Mouse (Mus musculus): ENCODE measurements around the gene Dbr1. TPM values are rescaled to one million over a fixed set of nuclear protein-coding genes. Genes with fewer than 3 reads are reported as not detected.
"Not testable (repeated sequence)": the region's sequence is repeated elsewhere in the genome, so short reads cannot be mapped to it uniquely, and the experiment has no call there.

Gene Dbr1
- 10 to 100 TPM; 20.6 to 35.6 (median 24.4) TPM for polyA plus RNA-seq (2017; shearing (Covaris generic))

DNA sequence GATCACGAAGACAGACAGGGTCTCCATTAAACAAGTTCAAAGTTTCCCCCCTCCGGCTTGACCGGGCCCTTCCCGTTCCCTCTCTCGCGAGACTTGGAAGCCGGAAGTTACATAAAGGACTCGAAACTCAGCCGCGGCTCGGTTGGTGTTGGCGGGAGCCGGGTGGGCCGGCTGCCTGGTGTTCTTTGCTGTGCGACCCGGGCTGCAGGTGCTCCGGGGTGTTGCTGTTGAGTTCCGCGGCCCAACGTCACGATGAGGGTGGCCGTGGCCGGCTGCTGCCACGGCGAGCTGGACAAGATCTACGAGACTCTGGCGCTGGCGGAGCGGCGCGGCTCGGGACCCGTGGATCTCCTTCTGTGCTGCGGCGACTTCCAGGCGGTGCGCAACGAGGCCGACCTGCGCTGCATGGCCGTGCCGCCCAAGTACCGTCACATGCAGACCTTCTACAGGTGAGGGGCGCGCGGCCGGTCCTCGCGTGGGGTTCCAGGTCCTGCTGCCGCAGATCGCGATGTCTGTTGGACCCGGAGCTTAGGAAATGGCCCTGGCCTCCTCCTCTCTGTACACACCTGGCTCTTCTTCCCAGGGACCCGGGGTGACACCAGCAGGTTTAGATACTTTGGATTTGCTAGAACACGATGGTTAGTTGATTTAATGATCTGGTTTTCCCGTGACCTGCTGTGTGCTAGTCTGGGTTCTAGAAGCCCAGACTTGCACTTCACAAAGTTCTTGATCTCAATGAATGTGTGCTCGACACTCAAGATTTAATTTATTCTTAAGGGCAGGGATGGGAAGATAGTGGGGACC, at the start of gene Dbr1:
Gene Dbr1 (plus strand): TSS at position 123 of the 804 bp plus-strand sequence.
- ATAC-seq = peak; percentile 96

DNA sequence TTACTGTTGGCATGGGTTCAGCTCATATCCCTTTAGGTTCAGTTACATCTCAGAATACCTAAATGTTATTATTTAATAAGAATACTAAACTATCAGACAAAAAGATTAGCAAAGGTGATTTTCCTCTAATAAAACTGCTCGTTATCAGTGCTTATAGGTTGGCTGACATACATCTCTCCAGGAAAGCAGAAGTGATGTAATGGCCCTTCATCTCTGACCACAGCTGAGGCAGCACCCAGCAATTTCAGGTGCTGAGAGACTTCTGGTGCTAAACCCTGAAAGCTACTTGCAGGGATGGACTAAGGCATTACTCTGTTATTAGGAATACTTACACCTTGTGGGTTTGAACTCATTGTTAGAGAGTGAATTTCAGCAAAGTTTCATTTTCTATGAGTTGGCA, 43.7 kb upstream of the Dbr1 start:
- no peak for ATAC-seq

DNA sequence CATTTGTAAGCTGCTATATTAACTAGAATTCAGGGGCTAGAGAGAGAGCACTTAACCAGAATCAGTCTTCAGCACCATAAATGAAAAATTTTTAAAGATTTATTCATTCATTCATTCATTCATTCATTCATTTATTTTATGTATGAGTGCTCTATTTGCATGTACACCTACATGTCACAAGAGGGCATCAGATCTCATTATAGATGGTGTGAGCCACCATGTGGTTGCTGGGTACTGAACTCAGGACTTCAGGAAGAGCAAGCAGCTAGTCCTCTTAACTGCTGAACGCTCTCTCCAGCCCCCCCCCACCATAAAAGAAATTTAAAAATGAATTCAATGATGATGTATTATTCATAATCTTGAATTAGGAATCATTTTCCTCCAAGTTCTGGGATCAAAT, 29.3 kb upstream of the Dbr1 start:
- no peak for ATAC-seq

DNA sequence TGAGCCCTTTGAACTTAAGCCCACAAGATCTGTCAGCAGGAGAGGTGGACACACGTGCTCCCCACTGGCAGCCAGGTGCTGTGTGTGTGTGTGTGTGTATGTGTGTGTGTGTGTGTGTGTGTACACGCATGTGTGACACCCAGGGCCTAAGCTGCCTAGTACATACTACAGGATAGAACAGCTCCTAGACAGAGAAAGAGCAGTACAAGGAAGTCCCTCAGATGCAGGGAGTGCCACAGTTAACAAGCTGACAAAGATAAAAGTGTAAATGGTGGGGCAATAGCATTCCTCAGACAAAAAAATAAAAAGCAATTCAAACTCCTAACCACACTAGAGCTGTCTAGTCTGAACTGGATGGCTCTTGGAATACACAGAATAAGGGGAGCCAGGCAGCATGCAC, 23.5 kb upstream of the Dbr1 start:
- no peak for ATAC-seq

DNA sequence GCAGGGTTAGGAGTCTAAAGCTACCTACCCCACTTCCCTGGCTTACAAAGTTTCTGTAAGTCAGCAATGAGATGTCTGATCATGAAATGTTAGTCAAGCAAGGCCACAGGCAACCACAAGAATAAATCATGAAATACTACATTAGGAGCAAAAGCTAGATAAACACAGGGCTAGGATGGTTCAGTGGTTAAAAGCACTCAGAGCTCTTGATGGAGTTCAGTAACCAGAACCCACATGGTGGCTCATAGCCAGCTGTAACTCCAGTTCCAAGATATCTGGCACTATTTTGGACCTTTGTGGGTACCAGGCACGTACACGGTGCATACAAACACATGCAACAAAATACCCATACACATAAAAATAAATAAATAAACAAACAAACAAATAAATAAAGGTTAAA, 22.6 kb upstream of the Dbr1 start:
- no peak for ATAC-seq

DNA sequence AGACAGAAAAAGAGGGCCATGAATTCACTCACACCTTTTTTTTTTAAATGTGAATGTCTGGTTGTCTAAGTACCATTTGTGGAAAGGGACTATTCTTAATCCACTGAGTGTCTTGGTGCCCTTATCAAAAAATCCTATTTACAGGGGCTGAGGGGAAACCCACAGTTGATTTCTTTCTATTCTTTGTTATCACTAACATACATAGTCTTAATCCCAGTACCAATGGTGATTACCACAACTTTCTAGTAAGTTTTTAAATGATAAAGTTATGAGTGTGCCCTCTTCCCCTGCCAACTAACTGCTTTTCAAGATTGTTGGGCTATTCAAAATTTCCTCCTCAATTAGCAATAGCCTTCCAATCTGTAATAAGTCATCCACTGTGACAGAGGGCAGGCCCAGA, 21.5 kb upstream of the Dbr1 start:
- no peak for ATAC-seq

DNA sequence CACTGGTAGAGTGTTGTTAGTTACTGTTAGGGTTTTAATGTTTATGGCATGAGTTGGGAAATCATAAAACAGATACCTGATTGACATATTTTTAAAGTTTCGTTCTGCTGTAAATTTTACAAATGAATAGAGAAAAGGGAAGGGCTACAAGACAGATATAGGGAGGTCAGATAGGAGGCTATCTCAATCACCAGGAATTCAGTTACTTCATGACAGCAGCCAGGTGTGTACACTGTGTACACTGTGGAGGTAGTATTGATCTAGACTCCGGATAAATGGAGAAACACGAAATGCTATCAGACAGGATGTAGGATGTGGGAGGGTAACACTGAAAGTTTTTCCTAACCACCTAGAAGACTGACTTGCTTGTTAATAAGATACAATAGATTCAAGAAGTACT, 20.3 kb upstream of the Dbr1 start:
- ATAC-seq = no peak

DNA sequence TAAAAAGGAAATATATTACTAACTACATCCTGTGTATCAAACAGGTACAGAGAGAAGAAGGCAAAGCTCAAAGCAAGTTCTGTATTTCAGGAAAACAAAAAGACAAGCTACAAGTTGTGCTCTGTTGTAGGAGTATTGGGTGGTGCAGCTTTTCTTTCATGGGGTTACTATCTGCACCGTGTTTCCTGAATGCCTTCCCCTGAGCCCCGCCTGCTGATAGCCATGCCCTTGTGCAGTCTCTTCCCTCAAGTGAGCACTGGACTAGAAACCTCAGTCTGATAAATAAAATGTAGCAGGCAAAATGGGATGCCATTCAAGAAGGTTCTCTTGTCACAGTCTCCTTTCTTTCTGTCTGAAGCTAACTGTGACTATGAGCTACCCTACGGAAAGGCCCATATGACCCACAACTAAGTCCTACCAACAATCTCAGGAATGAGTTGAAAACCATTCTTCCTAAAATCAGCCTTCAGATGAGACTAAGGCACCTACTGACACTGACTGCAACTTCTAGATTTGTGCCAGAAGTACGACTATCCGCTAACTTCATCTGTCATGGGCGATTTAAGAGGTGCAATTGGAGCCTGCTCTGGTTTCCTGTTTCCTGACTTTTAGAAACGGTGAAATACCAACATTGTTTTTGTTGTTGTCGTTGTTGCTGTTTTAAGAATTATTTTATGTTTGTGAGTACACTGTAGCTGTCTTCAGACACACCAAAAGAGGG, 17.9 kb upstream of the Dbr1 start:
- no peak for ATAC-seq

DNA sequence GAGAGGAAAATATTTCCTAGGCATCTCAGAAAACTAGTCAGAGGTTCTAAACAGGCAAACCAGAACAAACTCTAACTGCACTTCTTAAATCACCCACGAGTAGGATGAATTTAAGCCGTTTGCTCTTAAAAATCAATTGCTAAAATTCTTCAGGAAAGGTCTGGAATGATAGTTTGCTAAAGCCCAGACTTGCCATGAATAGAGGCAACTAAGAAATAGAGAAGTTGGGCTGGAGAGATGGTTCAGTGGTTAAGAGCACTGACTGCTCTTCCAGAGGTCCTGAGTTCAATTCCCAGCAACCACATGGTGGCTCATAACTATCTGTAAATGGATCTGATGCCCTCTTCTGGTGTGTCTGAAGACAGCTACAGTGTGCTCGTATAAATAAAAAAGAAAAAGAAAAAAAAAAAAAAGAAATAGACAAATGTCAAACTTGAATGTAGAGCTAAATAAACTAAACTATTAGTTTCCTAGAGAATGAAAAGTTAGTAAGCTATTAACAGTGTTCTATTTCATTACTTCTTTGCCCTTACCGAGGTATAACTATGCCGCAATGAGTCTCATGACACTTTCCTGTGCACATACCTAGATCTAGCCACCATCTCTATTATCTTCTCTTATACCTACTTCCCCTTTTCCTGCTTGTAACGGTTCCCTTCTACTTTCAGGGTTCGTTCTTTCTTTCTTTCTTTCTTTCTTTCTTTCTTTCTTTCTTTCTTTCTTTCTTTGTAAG, 16.6 kb upstream of the Dbr1 start:
- no peak for ATAC-seq

DNA sequence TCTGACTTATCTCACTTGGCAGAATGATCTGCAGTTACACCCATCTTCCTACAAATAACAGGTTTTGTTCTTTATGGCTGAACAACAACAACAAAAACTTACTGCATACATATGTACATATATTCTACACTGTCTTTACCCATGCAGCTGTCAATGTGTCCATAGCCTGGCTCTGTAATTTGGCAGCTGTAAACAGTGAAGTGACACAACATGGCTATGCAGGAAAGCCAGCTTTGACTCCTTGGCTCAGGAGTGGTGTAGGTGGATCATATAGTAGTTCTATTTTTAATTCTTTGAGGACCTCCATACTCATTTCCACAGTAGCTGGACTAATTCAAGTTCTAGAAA, 16.1 kb upstream of the Dbr1 start:
- ATAC-seq = no peak

DNA sequence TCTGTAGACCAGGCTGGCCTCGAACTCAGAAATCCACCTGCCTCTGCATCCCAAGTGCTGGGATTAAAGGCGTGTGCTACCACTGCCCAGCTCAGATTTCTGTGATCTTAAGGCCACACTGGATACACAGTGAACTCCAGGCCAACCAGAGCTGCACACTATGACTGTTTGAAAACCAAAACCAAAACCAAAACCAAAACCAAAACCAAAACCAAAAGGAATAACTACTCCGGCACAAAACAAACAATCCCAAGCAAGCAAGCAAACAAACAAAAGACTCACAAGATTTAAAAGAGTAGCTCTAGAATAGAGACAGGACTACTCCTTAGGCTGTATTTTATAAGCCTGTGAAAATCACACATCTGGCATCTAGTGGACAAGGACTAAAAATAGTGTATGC, 15.2 kb upstream of the Dbr1 start:
- ATAC-seq = peak; percentile 86

DNA sequence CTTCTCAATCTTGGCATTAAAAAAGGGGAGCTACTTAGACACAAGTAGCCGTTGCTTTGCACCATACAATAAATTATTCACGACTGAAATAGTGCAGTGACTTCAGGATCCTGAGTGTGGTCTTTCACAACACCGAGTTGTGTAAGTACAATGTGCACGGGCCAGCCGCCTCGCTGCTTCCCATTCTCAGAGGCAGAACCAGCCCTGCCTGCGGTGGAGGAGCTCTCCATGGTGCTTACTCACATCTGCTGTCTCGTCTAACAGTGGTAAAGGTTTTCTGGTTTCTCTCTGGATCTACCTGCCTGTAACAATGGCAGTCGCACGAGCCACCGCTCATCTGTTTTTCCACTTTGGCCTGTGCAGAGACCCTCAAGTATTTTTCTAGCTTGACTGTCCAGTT, 11.9 kb upstream of the Dbr1 start:
- ATAC-seq = no peak

DNA sequence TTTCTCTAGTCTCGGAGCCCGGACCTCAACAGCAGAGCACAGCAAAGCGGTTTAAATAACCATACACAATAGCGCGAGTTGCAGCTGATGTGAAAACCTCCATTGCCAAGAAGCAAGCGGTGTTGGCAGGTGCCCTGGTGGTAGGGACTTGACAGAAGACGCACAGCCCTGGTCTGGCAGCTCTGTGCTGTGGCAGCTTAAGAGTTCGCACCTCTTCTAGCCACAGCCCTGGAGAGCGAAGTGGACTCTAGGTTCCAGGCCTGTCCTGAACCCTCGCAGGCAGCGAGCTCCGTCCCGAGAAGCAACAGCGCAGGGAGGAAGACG, 7.6 kb upstream of the Dbr1 start:
- no peak for ATAC-seq

DNA sequence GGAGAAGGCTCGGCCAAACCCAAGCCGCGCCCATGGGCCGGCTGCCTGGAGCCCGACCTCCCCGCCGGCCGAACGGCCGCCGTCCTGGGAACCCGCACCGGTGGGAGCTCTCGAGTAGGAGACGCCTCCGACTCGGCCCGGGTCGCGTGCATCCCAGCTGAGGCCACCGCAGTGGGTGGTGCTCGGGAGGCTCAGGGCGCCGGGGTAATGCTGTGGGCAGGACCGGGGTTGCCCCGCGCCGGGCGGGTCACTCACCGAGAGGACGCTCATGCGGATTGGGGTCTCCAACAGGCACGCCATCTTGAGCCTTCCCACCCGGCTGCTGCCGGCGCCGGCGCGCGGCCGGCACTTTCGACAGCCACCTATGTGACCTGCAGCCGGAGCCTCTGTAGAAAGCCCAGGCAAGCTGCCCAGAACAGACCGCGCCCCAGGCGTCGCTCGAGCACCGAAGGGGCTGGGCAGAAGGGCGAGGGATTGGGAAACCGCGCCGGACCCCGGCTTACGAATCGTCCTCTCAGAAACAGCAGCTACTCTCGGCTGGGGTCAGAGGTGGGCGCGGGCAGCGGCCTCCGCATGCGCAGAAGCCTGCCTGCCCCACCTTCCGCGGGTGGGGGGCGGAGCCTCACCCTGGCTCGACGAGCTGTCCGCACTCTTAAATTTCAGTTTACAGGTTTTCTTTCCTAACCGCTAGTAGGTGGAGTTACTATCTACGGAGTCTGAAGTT, 7.1 kb upstream of the Dbr1 start, which contains the start of gene Armc8:
Gene Armc8 (minus strand): TSS at position 553 of the 724 bp plus-strand sequence.
- ATAC-seq = peak; percentile 91

DNA sequence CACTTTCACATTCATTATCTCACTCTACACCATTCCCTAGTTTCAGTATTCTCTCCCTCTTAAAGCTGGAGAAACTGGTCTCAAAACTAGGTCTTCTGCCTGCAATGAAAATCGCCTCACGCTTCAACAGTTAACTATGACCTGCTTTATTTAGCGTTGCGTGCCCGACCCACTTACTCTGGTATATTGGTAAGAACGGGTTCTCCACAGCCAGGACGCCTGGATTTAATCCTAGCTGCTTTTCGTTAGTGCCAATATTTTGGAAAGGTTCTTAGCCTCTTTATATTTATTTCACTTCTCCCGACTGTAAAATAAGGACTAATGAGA, 6.6 kb upstream of the Dbr1 start:
- ATAC-seq = no peak

DNA sequence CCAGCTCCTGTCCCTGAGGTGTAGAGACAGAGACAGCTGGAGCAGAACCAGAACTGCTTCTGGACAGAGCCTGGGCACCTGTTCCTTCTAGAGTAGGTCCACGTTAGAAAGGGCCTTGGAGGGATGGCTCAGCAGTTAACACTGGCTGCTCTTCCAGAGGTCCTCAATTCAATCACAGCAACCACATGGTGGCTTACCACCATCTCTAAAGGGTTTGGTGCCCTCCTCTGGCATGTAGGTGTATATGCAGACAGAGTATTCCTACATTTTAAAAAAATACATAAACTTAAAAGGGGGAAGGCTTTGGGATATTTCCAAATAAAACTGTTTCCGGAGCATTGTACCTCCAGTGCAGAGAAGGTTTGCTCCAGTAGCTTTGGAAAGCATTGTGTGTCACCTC, 5.1 kb downstream of the Dbr1 start:
- ATAC-seq = peak; percentile 58

DNA sequence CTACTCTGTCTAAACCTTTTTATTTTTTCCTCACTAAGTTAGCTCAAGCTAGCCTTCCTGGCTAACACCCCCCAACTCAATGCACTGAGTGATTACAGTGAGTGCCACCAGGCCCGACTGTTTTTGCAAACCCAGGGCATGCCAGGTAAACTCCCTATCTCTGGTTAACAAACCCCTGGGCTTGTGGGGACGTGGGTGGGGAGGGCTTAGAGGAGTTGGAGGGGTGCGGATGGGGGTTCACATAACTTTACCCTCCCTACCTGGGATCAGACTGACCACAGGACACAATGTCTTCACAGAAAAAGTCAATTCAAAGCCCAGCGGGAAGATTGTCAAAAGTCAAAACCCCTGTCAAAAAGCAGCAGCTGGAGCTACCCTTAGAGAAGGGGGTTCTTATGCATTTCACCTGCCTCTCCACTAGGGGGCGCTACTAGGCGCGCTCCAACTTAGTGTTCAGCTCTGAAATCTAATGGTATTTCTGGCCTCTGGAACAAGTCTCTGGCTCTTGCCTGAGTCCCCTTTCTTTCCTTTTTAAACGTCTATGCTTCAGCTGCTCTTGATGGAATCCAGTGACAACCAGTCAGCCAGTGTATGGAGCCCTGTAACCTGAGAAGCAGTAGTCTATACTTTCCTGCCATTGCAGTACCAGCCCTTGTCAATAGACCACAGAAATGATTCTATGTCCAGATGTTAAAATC, 12.1 kb downstream of the Dbr1 start:
- ATAC-seq = peak; percentile 48

DNA sequence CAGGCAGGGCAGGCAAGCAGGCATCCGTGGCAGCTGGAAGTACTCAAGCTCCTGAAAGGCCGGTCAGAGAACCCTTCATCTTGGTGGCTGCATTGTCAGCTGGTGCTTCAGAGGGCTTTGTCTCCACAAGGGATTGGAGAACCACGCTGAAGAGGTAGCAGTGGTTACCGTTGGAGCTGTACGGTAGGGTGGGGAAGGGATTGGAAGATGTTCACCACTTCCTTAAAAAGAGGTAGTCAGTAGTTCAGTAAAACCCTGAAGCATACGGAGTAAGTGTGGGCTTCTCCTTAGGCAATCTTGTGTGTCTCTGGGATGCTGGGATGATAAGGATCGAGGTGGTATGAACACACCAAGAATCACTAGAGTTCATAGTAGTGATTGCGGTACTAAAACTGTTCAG, 15.5 kb downstream of the Dbr1 start:
- no peak for ATAC-seq

DNA sequence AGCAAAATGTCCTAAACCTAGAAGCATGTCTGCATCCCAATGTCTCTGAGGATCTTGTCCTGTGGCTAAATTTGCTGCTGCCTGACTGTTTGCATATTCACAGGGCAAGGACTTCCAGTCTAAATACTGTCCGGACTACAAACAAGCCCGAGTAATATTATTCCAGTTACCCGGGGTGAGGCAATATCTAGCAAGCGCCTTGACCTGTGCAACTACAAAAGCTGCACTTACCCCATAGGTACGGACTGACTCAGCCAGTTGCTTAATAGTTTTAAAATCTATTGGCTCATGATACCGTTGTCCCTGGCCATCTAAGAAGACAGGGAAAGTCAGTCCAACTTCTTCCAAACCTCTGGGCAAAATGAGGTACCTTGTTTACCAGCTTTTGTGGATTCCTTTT, 23.5 kb downstream of the Dbr1 start:
- ATAC-seq = not testable (repeated sequence)

DNA sequence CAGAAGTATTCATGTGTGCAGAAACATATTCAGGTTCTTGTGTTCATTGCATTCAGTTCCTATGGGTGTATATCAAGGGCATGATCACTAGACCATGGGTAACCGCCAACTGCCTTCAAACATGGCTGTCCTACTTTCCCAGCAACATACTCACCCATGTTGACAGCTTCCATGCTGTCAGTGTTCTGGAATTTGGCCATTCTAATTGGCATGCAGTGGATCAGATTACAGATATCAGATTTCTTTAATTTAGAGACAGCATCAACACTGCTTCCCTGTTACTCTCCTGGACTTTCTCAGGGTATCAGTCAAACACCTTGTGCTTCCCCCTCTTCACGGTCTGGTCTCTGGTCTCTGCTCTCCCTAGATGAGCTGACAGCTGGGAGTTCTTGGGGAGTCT, 28.0 kb downstream of the Dbr1 start:
- ATAC-seq = no peak

DNA sequence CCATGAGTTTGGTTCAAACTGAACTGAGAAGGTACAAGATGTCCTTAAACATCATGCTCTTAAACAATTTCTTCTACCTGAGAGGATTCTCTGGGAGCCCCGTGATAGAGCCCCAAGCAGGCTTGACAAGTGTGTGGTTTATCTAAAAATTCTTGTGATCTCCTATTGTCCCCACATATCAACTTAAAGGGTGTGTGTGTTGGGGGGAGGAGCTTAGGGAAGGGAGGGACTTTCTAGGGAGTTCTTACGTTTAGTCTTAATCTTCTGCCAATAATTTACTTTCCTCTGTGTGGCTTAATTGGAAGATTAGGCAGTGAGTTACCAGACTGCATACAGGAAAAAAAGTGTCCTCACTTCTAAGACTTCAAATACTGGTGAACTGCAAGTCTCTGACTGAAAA, 36.6 kb downstream of the Dbr1 start, which contains the start of gene A4gnt:
Gene A4gnt (plus strand): TSS at position 301 of the 400 bp plus-strand sequence.
- no peak for ATAC-seq

DNA sequence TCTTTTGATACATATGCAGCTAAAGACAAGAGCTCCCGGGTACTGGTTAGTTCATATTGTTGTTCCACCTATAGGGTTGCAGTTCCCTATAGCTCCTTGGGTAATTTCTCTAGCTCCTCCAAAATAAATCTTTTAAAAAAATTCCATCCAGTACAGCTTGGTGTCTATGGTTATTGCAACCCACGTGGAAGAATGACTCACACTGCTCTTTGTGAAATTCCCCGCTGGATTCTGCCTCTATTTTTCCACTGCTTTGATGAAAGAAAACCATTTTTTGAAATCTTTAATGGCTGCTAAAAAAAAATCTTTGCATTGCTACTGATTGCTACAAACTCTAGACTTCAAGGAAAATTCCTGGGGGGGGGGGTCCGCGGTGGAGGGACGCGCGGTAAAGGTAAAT, 44.1 kb downstream of the Dbr1 start:
- ATAC-seq = no peak

DNA sequence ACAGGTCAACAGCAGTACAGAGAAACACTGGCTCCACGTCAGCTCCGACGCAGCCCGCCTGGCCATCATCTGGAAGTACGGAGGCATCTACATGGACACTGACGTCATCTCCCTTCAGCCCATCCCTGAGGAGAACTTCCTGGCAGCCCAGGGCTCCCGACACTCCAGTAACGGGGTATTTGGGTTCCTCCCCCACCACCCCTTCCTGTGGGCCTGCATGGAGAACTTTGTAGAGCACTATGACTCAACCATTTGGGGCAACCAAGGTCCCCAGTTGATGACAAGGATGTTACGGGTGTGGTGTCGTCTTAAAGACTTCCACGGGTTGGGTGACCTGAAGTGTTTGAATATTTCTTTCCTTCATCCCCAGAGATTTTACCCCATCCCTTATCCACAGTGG, 44.6 kb downstream of the Dbr1 start:
- no peak for ATAC-seq
